Mouse (Mus musculus) brain, embryonic 14.5 days (tissue): Measurements from ENCODE around the gene Ttc24.

ENCODE experiments used
- CTCF ChIP-seq: fragments of 200-500 bp; IDR thresholded peaks from 2 replicates; pipeline ENCODE4 v1.5.1; 2012; ENCODE audit warnings: inconsistent platforms, mild to moderate bottlenecking, moderate library complexity, borderline replicate concordance; ENCODE audit not compliant: insufficient read depth, insufficient read length; ENCODE audit errors: extremely low read depth
- POLR2A ChIP-seq: fragments of 200-500 bp; IDR thresholded peaks from 2 replicates; pipeline ENCODE4 v1.6.1; 2012; ENCODE audit warnings: mild to moderate bottlenecking, inconsistent platforms, borderline replicate concordance; ENCODE audit not compliant: poor library complexity, insufficient read depth, insufficient read length, severe bottlenecking; ENCODE audit errors: extremely low read depth

DNA sequence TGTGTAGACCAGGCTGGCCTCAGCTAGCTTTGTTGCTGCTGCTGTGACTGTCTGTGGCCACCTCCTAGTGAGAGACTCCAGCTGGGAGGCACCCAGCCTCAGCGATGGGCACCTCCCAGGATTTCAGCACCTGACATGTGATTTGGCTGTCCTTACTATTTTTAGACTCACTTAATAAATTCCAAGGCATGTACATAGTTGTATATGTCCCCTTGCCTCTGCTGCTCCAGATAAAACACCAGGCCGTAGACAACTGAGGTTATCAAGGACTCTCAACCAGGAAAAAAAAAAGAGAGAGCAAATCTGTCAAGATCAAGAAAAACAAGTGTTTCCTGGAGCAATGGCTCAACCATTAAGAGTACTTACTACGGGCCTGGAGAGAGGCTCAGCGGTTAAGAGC lies 47.1 kb upstream of the Ttc24 start:
- TF ChIP-seq CTCF (no peak), POLR2A (no peak)
